In the genomic region with DNA sequence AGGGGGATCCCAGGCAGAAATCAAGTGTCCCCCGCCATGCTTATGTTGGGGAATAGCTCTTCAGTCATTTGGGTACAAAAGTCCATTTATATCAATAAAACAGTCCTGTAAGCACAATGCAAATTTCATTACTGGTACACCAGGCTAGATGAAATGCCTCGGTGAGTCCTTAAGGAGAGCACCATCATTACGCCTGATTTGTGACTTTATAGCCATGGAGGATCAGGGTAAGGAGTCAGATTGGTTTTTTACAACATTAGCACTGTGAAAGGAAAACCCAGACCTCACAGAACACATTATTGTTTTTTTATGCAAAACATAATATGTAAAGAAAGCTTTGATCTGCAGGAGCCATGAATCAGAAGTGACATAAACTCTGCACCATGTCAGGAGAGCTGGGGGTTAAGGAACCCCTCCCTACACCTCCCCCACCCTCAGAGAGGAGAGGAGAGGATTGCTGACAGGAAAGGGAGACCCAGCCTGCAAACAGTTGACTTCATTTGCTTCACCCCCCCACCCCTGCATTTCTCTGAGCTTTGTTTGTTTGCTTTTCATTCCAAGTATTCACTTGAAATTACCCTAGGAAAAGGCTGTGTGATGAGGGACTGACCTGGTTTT, we compare ENCODE assay signal across 22 mouse cellular contexts.
DNase-seq lines count a peak whose midpoint lies in the region; ATAC-seq lines count a peak whose summit lies in the region.
"Had no signal": no experiment of that assay in that cellular context is flagged by ENCODE, and none has a peak within 500 bp of the region (broad histone marks: within the 10 kb centered on the region; RNA-seq: fewer than 3 reads in every experiment).

No protein-coding gene starts in this region.

- H3K4me2 ChIP-seq in kidney, embryonic 16.5 days (replicated peaks; ENCODE audit: low read depth, low read length) = no peak overlapping the region
- no peak overlapping the region for H3K4me2 ChIP-seq in neural tube, embryonic 14.5 days (ENCODE audit: low read depth, low read length)
- H3K4me2 ChIP-seq in midbrain, embryonic 15.5 days = no peak overlapping the region
- H3K4me2 ChIP-seq: embryonic facial prominence, embryonic 12.5 days; forebrain, embryonic 12.5 days; heart, embryonic 12.5 days; hindbrain, embryonic 14.5 days had no signal

- H3K4me1 ChIP-seq in kidney, embryonic 16.5 days (ENCODE audit: insufficient read depth, low read length) = peaks cover 11% of the 10 kb centered on the region
- no peaks in the 10 kb centered on the region for H3K4me1 ChIP-seq in neural tube, embryonic 14.5 days (ENCODE audit: control insufficient read depth, insufficient read depth, low read length)
- H3K4me1 ChIP-seq in midbrain, embryonic 15.5 days = no peaks in the 10 kb centered on the region
- H3K4me1 ChIP-seq: embryonic facial prominence, embryonic 12.5 days; heart, embryonic 12.5 days had no signal

- no peak overlapping the region for H3K27ac ChIP-seq in kidney, embryonic 16.5 days (ENCODE audit: low read length)
- H3K27ac ChIP-seq in neural tube, embryonic 14.5 days (ENCODE audit: low read depth, low read length) = no peak overlapping the region
- H3K27ac ChIP-seq in midbrain, embryonic 15.5 days = no peak overlapping the region
- H3K27ac ChIP-seq: embryonic facial prominence, embryonic 12.5 days; forebrain, embryonic 12.5 days; heart, adult 2 months; hindbrain, embryonic 10.5 days; hindbrain, embryonic 14.5 days had no signal

- H3K9ac ChIP-seq in kidney, embryonic 16.5 days (replicated peaks; ENCODE audit: low read length) = no peak overlapping the region
- no peak overlapping the region for H3K9ac ChIP-seq in neural tube, embryonic 14.5 days (replicated peaks; ENCODE audit: low read depth, low read length)
- no peak overlapping the region for H3K9ac ChIP-seq in midbrain, embryonic 15.5 days
- H3K9ac ChIP-seq: embryonic facial prominence, embryonic 12.5 days; forebrain, embryonic 12.5 days; heart, embryonic 12.5 days; hindbrain, embryonic 14.5 days had no signal

- no peaks in the 10 kb centered on the region for H3K36me3 ChIP-seq in kidney, embryonic 16.5 days (ENCODE audit: insufficient read depth, low read length)
- no peaks in the 10 kb centered on the region for H3K36me3 ChIP-seq in neural tube, embryonic 14.5 days (ENCODE audit: control insufficient read depth, insufficient read depth, low read length)
- H3K36me3 ChIP-seq in midbrain, embryonic 15.5 days (replicated peaks) = no peaks in the 10 kb centered on the region
- H3K36me3 ChIP-seq: embryonic facial prominence, embryonic 12.5 days; forebrain, embryonic 12.5 days; G1E; heart, embryonic 12.5 days; hindbrain, embryonic 10.5 days had no signal

- whole genome bisulfite sequencing in kidney, embryonic 16.5 days = 32% methylated on average over 3 of the region's 3 CpGs
- 21% methylated on average over 3 of the region's 3 CpGs for WGBS in neural tube, embryonic 14.5 days
- 79% methylated on average over 3 of the region's 3 CpGs for WGBS in midbrain, embryonic 15.5 days

- H3K27me3 ChIP-seq in kidney, embryonic 16.5 days (ENCODE audit: insufficient read depth, low read length) = no peaks in the 10 kb centered on the region
- H3K27me3 ChIP-seq in neural tube, embryonic 14.5 days (ENCODE audit: control insufficient read depth, insufficient read depth, low read length) = no peaks in the 10 kb centered on the region
- H3K27me3 ChIP-seq in midbrain, embryonic 15.5 days (replicated peaks) = no peaks in the 10 kb centered on the region
- H3K27me3 ChIP-seq: embryonic facial prominence, embryonic 12.5 days; forebrain, embryonic 12.5 days; heart, embryonic 12.5 days had no signal

- peak; percentile 71 for ATAC-seq in kidney, embryonic 16.5 days (ENCODE audit: low FRiP score, low TSS enrichment)
- peak; percentile 65; the same call in 1 of the 2 replicates for ATAC-seq in neural tube, embryonic 14.5 days (ENCODE audit: low read depth)
- no peak for ATAC-seq in midbrain, embryonic 15.5 days (replicated peaks)
- ATAC-seq: CD4-positive, CD25-positive, alpha-beta regulatory T cell, adult 4 months; forebrain, embryonic 16.5 days had no signal

- H3K4me3 ChIP-seq in kidney, embryonic 16.5 days (ENCODE audit: low read length) = no peak overlapping the region
- H3K4me3 ChIP-seq in neural tube, embryonic 14.5 days (ENCODE audit: low read depth, low read length) = no peak overlapping the region
- H3K4me3 ChIP-seq in midbrain, embryonic 15.5 days = no peak overlapping the region
- H3K4me3 ChIP-seq: embryonic facial prominence, embryonic 12.5 days; forebrain, embryonic 12.5 days; heart, adult 2 months; heart, embryonic 12.5 days; hindbrain, embryonic 10.5 days had no signal

- H3K9me3 ChIP-seq in kidney, embryonic 16.5 days (ENCODE audit: low read length) = no peaks in the 10 kb centered on the region
- H3K9me3 ChIP-seq in neural tube, embryonic 14.5 days (ENCODE audit: control insufficient read depth, low read length) = no peaks in the 10 kb centered on the region
- H3K9me3 ChIP-seq in midbrain, embryonic 15.5 days = no peaks in the 10 kb centered on the region
- H3K9me3 ChIP-seq: embryonic facial prominence, embryonic 12.5 days; forebrain, embryonic 12.5 days; heart, embryonic 12.5 days; hindbrain, embryonic 10.5 days had no signal

- DNase-seq in embryo, embryonic 10.5 days (ENCODE audit: low spot score) = peak; percentile 8
- DNase-seq in embryo, embryonic 10 days (ENCODE audit: low spot score) = no peak
- no peak for DNase-seq in kidney, postnatal 25 days
- peak; percentile 16 for DNase-seq in embryo, embryonic 11 days
- DNase-seq: adrenal gland, adult 8-10 months; adrenal gland, postnatal 36 days; B cell, adult 2 months; cerebellum, adult 2 months; cerebellum, postnatal 10 days; gastrocnemius, postnatal 10 days; heart, adult 2 months had no signal

Comparison
In these comparisons a context has a peak if more than half of its experiments do, and no peak if none do; other contexts are left out.
1. DNase-seq: peak in embryo, embryonic 10.5 days (single experiment) and embryo, embryonic 11 days (single experiment); none in embryo, embryonic 10 days (single experiment) and kidney, postnatal 25 days (0 of 2).